Mouse (Mus musculus) cortical plate, adult 2 months (tissue): ENCODE data around the gene Gm9733. TPM values are rescaled to one million over a fixed set of nuclear protein-coding genes. Genes with fewer than 3 reads are reported as not detected.
"Not testable (repeated sequence)": the region's sequence is repeated elsewhere in the genome, so short reads cannot be mapped to it uniquely, and the experiment has no call there.

Experiments used
- H3K27ac ChIP-seq: fragments of 200-500 bp; 2 replicates; pipeline ENCODE4 v1.5.1; 2012; ENCODE audit warnings: low read length, control low read depth, inconsistent platforms; ENCODE audit not compliant: insufficient read depth
- H3K4me1 ChIP-seq: fragments of 200-500 bp; 2 replicates; pipeline ENCODE4 v1.6.1; 2011; ENCODE audit warnings: low read length; ENCODE audit not compliant: control insufficient read depth, insufficient read depth
- H3K4me3 ChIP-seq: fragments of 200-500 bp; 2 replicates; pipeline ENCODE4 v1.5.1; 2011; ENCODE audit warnings: mild to moderate bottlenecking, low read length, control low read depth; ENCODE audit not compliant: insufficient read depth
- CTCF ChIP-seq: fragments of 200-500 bp; IDR thresholded peaks from 2 replicates; pipeline ENCODE4 v1.5.1; 2011; ENCODE audit warnings: mild to moderate bottlenecking, control low read depth, low read length; ENCODE audit not compliant: insufficient read depth; ENCODE audit errors: extremely low read depth
- POLR2A ChIP-seq: fragments of 200-500 bp; IDR thresholded peaks from 2 replicates; pipeline ENCODE4 v1.6.1; 2011; ENCODE audit warnings: mild to moderate bottlenecking, low read length, control low read depth; ENCODE audit not compliant: insufficient read depth; ENCODE audit errors: extremely low read depth
- polyA plus RNA-seq: library from polyadenylated mRNA; depleted of rRNA; stranded (reverse); fragments of >200 nt; gene quantifications from 2 replicates; pipeline ENCODE4 v1.2.3, GENCODE M21; 2012; rRNA removed

The Gm9733 gene
- not detected in 2 replicates for polyA plus RNA-seq

GRCm38 (mm10) chr3:15332063-15332462 is at the start of gene Gm9733:
Gene Gm9733, minus strand, starts transcription at chr3:15332302.
- TF ChIP-seq POLR2A = no peak
- no peak for TF ChIP-seq CTCF
- H3K4me3 ChIP-seq = no peak within 1 kb of the TSS

GRCm38 (mm10) chr3:15355690-15356089 is 23.6 kb upstream of the Gm9733 start:
- H3K4me1 ChIP-seq, H3K27ac ChIP-seq, H3K4me3 ChIP-seq: not testable (repeated sequence)

More at GRCm38 (mm10) chr3:15332063-15332462, at the start of gene Gm9733:
- no peaks in the 10 kb centered on the region for H3K4me1 ChIP-seq
- H3K27ac ChIP-seq = no peak within 1 kb of the TSS

- H3K27ac ChIP-seq, H3K4me1 ChIP-seq, H3K4me3 ChIP-seq: not testable (repeated sequence)
Observed at GRCm38 (mm10) chr3:15350318-15350717, 18.2 kb upstream of the Gm9733 start.

- H3K27ac ChIP-seq, H3K4me3 ChIP-seq, H3K4me1 ChIP-seq: not testable (repeated sequence)
Observed at GRCm38 (mm10) chr3:15345606-15346005, 13.5 kb upstream of the Gm9733 start.

GRCm38 (mm10) chr3:15340287-15340686 is 8.2 kb upstream of the Gm9733 start:
- Histone ChIP-seq H3K27ac (no peak overlapping the region), H3K4me1 (no peaks in the 10 kb centered on the region), H3K4me3 (no peak overlapping the region)
- TF ChIP-seq CTCF (no peak), POLR2A (no peak)

DNA sequence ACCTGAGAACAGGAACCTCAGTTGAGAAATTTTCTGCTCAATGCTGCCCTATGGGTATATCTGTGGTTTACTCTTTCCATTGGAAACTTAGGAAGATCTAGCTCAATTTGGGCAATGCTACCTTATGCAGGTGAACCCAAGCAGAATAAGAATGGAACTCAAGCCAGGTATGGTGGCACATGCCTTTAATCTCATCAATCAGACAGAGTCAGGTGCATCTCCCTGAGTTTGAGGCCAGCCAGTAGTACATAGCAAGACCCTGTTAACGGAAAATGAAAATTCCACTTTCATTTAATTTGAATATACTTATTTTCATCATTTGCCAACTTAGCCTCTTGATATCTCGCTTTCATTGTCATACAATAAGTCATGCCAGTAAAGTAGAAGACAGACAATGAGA is 2.1 kb upstream of the Gm9733 start:
- H3K4me1 ChIP-seq = no peaks in the 10 kb centered on the region
- H3K27ac ChIP-seq = no peak overlapping the region
- TF ChIP-seq CTCF = no peak
- no peak for TF ChIP-seq POLR2A
- no peak overlapping the region for H3K4me3 ChIP-seq

- Histone ChIP-seq H3K4me3 (no peak overlapping the region), H3K4me1 (no peaks in the 10 kb centered on the region), H3K27ac (no peak overlapping the region)
- no peak for TF ChIP-seq POLR2A
- no peak for TF ChIP-seq CTCF
Observed at GRCm38 (mm10) chr3:15331545-15331944, 557 bp downstream of the Gm9733 start.

GRCm38 (mm10) chr3:15329549-15329948 is 2.6 kb downstream of the Gm9733 start:
- Histone ChIP-seq H3K4me1 (no peaks in the 10 kb centered on the region), H3K27ac (no peak overlapping the region), H3K4me3 (no peak overlapping the region)
- TF ChIP-seq POLR2A (no peak), CTCF (no peak)

- no peak overlapping the region for H3K4me3 ChIP-seq
Observed at GRCm38 (mm10) chr3:15284424-15285328, 47.4 kb downstream of the Gm9733 start.

DNA sequence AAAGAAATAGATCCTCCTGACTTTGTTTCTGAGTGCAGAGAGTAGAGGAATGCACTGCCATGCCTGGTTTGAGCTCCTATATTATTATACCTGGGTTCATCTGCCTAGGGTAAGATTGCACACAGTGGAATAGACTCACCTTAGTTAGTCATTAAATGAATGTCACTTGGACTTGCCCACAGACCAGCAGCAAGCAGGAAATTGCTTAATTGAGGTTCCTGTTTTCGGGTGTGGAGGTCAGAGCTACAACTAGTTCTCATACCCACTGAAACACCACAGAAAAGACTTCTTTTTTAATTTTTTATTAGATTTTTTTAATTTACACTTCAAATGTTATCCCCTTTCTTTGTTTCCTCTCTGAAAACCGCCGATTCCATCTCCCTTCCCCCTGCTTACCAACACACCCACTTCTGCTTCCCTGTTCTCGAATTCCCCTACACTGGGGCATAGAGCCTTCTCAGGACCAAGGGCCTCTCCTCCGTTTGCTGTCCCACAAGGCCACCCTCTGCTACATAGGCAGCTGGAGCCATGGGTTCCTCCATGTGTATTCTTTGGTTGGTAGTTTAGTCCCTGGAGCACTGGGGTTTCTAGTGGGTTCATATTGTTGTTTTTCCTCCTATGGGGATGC is 56.1 kb downstream of the Gm9733 start:
- H3K4me1 ChIP-seq = no peaks in the 10 kb centered on the region
- H3K4me3 ChIP-seq = no peak overlapping the region
- no peak overlapping the region for H3K27ac ChIP-seq
- TF ChIP-seq POLR2A = no peak
- TF ChIP-seq CTCF = no peak

More at GRCm38 (mm10) chr3:15284424-15285328, 47.4 kb downstream of the Gm9733 start:
- no peak for TF ChIP-seq CTCF
- no peak for TF ChIP-seq POLR2A
- Histone ChIP-seq H3K4me1 (no peaks in the 10 kb centered on the region), H3K27ac (no peak overlapping the region)

- Histone ChIP-seq H3K4me3 (no peak overlapping the region), H3K27ac (no peak overlapping the region), H3K4me1 (no peaks in the 10 kb centered on the region)
- TF ChIP-seq POLR2A (no peak), CTCF (no peak)
Observed at GRCm38 (mm10) chr3:15264450-15264849, 67.7 kb downstream of the Gm9733 start.
